Mouse (Mus musculus) T-helper 17 cell (primary cell): Measurements from ENCODE around the gene Tmem120a.

Source experiments
- in situ Hi-C, 2 experiments: fragments of 300-600 bp; cut with MboI, MseI; formaldehyde crosslinking; loops; 1 replicate in 1 of 2; 2 replicates in 1 of 2; pipeline ENCODE4 v1.15.1; 2025; ENCODE audit warnings: high pct_unique_total_duplicates in 2 of 2

Gene Tmem120a

GRCm38 (mm10) chr5:135711582-135712355 is 32.5 kb downstream of the Tmem120a start:
- in situ Hi-C loops = no loop called here

GRCm38 (mm10) chr5:135710599-135711214 is 33.5 kb downstream of the Tmem120a start:
- in situ Hi-C loops = no loop called here

- in situ Hi-C loops = no loop called here
Measured at GRCm38 (mm10) chr5:135709716-135710115, 34.5 kb downstream of the Tmem120a start.

- in situ Hi-C loops = no loop called here
Measured at GRCm38 (mm10) chr5:135707855-135708254, 36.4 kb downstream of the Tmem120a start.

GRCm38 (mm10) chr5:135707039-135707438 is 37.2 kb downstream of the Tmem120a start:
- in situ Hi-C loops = no loop called here

GRCm38 (mm10) chr5:135705383-135705782 is 38.9 kb downstream of the Tmem120a start:
- in situ Hi-C loops = no loop called here

GRCm38 (mm10) chr5:135703431-135703830 is 40.8 kb downstream of the Tmem120a start:
- in situ Hi-C loops = no loop called here

- in situ Hi-C loops = no loop called here
Measured at GRCm38 (mm10) chr5:135702682-135703192, 41.5 kb downstream of the Tmem120a start.

- in situ Hi-C loops = no loop called here
Measured at GRCm38 (mm10) chr5:135702190-135702589, 42.1 kb downstream of the Tmem120a start.

- in situ Hi-C loops = no loop called here
Measured at GRCm38 (mm10) chr5:135701601-135702000, 42.6 kb downstream of the Tmem120a start.

GRCm38 (mm10) chr5:135697711-135698111 is 46.5 kb downstream of the Tmem120a start:
- in situ Hi-C loops = no loop called here

GRCm38 (mm10) chr5:135695277-135695721 is 48.9 kb downstream of the Tmem120a start:
- in situ Hi-C loops = no loop called here

GRCm38 (mm10) chr5:135693281-135693853 is 50.9 kb downstream of the Tmem120a start:
- in situ Hi-C loops = no loop called here

GRCm38 (mm10) chr5:135691266-135691665 is 53.0 kb downstream of the Tmem120a start:
- in situ Hi-C loops = no loop called here

- in situ Hi-C loops = no loop called here
Measured at GRCm38 (mm10) chr5:135690401-135690800, 53.8 kb downstream of the Tmem120a start.
